Mouse (Mus musculus) MEL (cell line): ENCODE results near the gene Trdmt1. TPM values are rescaled to one million over a fixed set of nuclear protein-coding genes. Genes with fewer than 3 reads are reported as not detected.

Source experiments
- DNase-seq: peaks from one replicate; pipeline ENCODE4 v3.0.0; 2011; ENCODE audit warnings: low read depth, low spot score
- H3K27ac ChIP-seq: 2 replicates; pipeline ENCODE4 v1.5.1; 2012; ENCODE audit warnings: low read depth, mild to moderate bottlenecking, control low read depth, low read length, moderate library complexity; ENCODE audit not compliant: control insufficient read depth
- H3K27me3 ChIP-seq, 2 experiments: fragments of 150-350 bp in 1 of 2; sonication (generic) in 1 of 2; 2 replicates each; pipeline ENCODE4 v1.6.1; 2012; ENCODE audit warnings: low read length in 2 of 2, mild to moderate bottlenecking in 2 of 2, improper control_type of control experiment in 1 of 2, moderate library complexity in 1 of 2; ENCODE audit not compliant: insufficient read depth in 2 of 2, control insufficient read depth in 1 of 2
- H3K36me3 ChIP-seq, 2 experiments: 2 replicates each; pipeline ENCODE4 v1.6.1; 2012 to 2014; ENCODE audit warnings: low read length in 2 of 2, improper control_type of control experiment in 1 of 2, inconsistent platforms in 1 of 2, mild to moderate bottlenecking in 1 of 2; ENCODE audit not compliant: insufficient read depth in 2 of 2, control insufficient read depth in 1 of 2
- H3K4me1 ChIP-seq, 2 experiments: fragments of 150-350 bp in 1 of 2; sonication (generic) in 1 of 2; 2 replicates each; pipeline ENCODE4 v1.6.1; 2012; ENCODE audit warnings: low read length in 2 of 2, improper control_type of control experiment in 1 of 2, mild to moderate bottlenecking in 1 of 2; ENCODE audit not compliant: insufficient read depth in 2 of 2, control insufficient read depth in 1 of 2
- H3K4me3 ChIP-seq, 2 experiments: fragments of 150-350 bp in 1 of 2; sonication (generic) in 1 of 2; 2 replicates each; pipeline ENCODE4 v1.5.1; 2012; ENCODE audit warnings: low read depth in 2 of 2, low read length in 2 of 2, mild to moderate bottlenecking in 2 of 2, moderate library complexity in 2 of 2, control low read depth in 1 of 2, improper control_type of control experiment in 1 of 2; ENCODE audit not compliant: control insufficient read depth in 1 of 2, insufficient read depth in 1 of 2
- H3K79me2 ChIP-seq: 2 replicates; pipeline ENCODE4 v1.6.1; 2012; ENCODE audit warnings: mild to moderate bottlenecking, low read length, moderate library complexity; ENCODE audit not compliant: control insufficient read depth, poor library complexity, insufficient read depth
- H3K9ac ChIP-seq: 2 replicates; pipeline ENCODE4 v1.6.1; 2012; ENCODE audit warnings: low read depth, mild to moderate bottlenecking, control low read depth, low read length, moderate library complexity; ENCODE audit not compliant: control insufficient read depth, poor library complexity, severe bottlenecking
- H3K9me3 ChIP-seq: fragments of 150-350 bp; sonication (generic); replicated peaks from 2 replicates; pipeline ENCODE4 v1.6.1; 2012; ENCODE audit warnings: mild to moderate bottlenecking, low read length, improper control_type of control experiment, moderate library complexity; ENCODE audit not compliant: insufficient read depth
- CHD2 ChIP-seq: IDR thresholded peaks from 2 replicates; pipeline ENCODE4 v1.6.1; 2011; ENCODE audit warnings: low read length, improper control_type of control experiment
- CTCF ChIP-seq, 3 experiments: IDR thresholded peaks in 2 of 3; conservative IDR thresholded peaks in 1 of 3; 2 replicates each; pipeline ENCODE4 v1.5.1; 2011 to 2012; ENCODE audit warnings: low read length in 3 of 3, low read depth in 2 of 3, mild to moderate bottlenecking in 2 of 3, improper control_type of control experiment in 1 of 3, inconsistent platforms in 1 of 3, mixed read lengths in 1 of 3, moderate library complexity in 1 of 3; ENCODE audit not compliant: control insufficient read depth in 1 of 3, insufficient read depth in 1 of 3, poor library complexity in 1 of 3, severe bottlenecking in 1 of 3
- ELF1 ChIP-seq: IDR thresholded peaks from 2 replicates; pipeline ENCODE4 v1.6.1; 2014; ENCODE audit warnings: low read depth, mild to moderate bottlenecking, inconsistent platforms, low read length, improper control_type of control experiment, moderate library complexity
- EP300 ChIP-seq, 2 experiments: IDR thresholded peaks; 2 replicates each; pipeline ENCODE4 v1.6.1; 2011; ENCODE audit warnings: improper control_type of control experiment in 2 of 2, low read length in 2 of 2, low read depth in 1 of 2, mild to moderate bottlenecking in 1 of 2
- MAX ChIP-seq: IDR thresholded peaks from 2 replicates; pipeline ENCODE4 v1.6.1; 2011; ENCODE audit warnings: low read length, improper control_type of control experiment
- MAZ ChIP-seq: IDR thresholded peaks from 2 replicates; pipeline ENCODE4 v1.6.1; 2012; ENCODE audit warnings: low read depth, mild to moderate bottlenecking, inconsistent platforms, low read length, improper control_type of control experiment
- MEF2A ChIP-seq: IDR thresholded peaks from 2 replicates; pipeline ENCODE4 v1.6.1; 2014; ENCODE audit warnings: low read depth, mild to moderate bottlenecking, inconsistent platforms, low read length, improper control_type of control experiment; ENCODE audit not compliant: poor library complexity, insufficient replicate concordance, severe bottlenecking; ENCODE audit errors: extremely low read depth
- MXI1 ChIP-seq: IDR thresholded peaks from 2 replicates; pipeline ENCODE4 v1.6.1; 2011; ENCODE audit warnings: mild to moderate bottlenecking, low read depth, low read length, improper control_type of control experiment
- MYB ChIP-seq: IDR thresholded peaks from 2 replicates; pipeline ENCODE4 v1.6.1; 2011; ENCODE audit warnings: mild to moderate bottlenecking, low read depth, low read length, improper control_type of control experiment
- MYC ChIP-seq: IDR thresholded peaks from 2 replicates; pipeline ENCODE4 v1.6.1; 2011; ENCODE audit warnings: low read depth, mild to moderate bottlenecking, low read length, improper control_type of control experiment, moderate library complexity
- POLR2A ChIP-seq, 2 experiments: IDR thresholded peaks; 2 replicates each; pipeline ENCODE4 v1.6.1; 2011 to 2012; ENCODE audit warnings: low read length in 2 of 2, mild to moderate bottlenecking in 2 of 2, control low read depth in 1 of 2, improper control_type of control experiment in 1 of 2, low read depth in 1 of 2, moderate library complexity in 1 of 2; ENCODE audit not compliant: control insufficient read depth in 1 of 2, insufficient read depth in 1 of 2, poor library complexity in 1 of 2
- RCOR1 ChIP-seq: IDR thresholded peaks from 2 replicates; pipeline ENCODE4 v1.6.1; 2012; ENCODE audit warnings: low read depth, mild to moderate bottlenecking, inconsistent platforms, low read length, improper control_type of control experiment
- SIN3A ChIP-seq: IDR thresholded peaks from 2 replicates; pipeline ENCODE4 v1.6.1; 2012; ENCODE audit warnings: low read length, improper control_type of control experiment, inconsistent platforms
- TAL1 ChIP-seq: IDR thresholded peaks from 2 replicates; pipeline ENCODE4 v1.6.1; 2012; ENCODE audit warnings: mild to moderate bottlenecking, inconsistent platforms, low read length, moderate library complexity, mixed read lengths
- TCF12 ChIP-seq: IDR thresholded peaks from 2 replicates; pipeline ENCODE4 v1.6.1; 2014; ENCODE audit warnings: low read depth, mild to moderate bottlenecking, inconsistent platforms, low read length, improper control_type of control experiment, moderate library complexity
- UBTF ChIP-seq: IDR thresholded peaks from 2 replicates; pipeline ENCODE4 v1.6.1; 2012; ENCODE audit warnings: low read depth, mild to moderate bottlenecking, inconsistent platforms, low read length, improper control_type of control experiment, moderate library complexity, borderline replicate concordance; ENCODE audit not compliant: insufficient read depth
- USF1 ChIP-seq: IDR thresholded peaks from 2 replicates; pipeline ENCODE4 v1.6.1; 2014; ENCODE audit warnings: low read depth, mild to moderate bottlenecking, inconsistent platforms, low read length, improper control_type of control experiment, moderate library complexity
- USF2 ChIP-seq, 2 experiments: IDR thresholded peaks; 2 replicates each; pipeline ENCODE4 v1.6.1; 2011 to 2012; ENCODE audit warnings: improper control_type of control experiment in 2 of 2, low read length in 2 of 2, borderline replicate concordance in 1 of 2, inconsistent platforms in 1 of 2, low read depth in 1 of 2, mild to moderate bottlenecking in 1 of 2; ENCODE audit not compliant: insufficient read depth in 1 of 2
- ZC3H11A ChIP-seq: IDR thresholded peaks from 2 replicates; pipeline ENCODE4 v1.6.1; 2012; ENCODE audit warnings: low read depth, mild to moderate bottlenecking, inconsistent platforms, low read length, improper control_type of control experiment
- ZMIZ1 ChIP-seq: IDR thresholded peaks from 2 replicates; pipeline ENCODE4 v1.6.1; 2012; ENCODE audit warnings: low read depth, mild to moderate bottlenecking, inconsistent platforms, low read length, improper control_type of control experiment, moderate library complexity
- polyA plus RNA-seq, 2 experiments: library from polyadenylated mRNA; stranded (reverse) in 1 of 2; unstranded in 1 of 2; fragments of >175 nt in 1 of 2; fragments of >200 nt in 1 of 2; gene quantifications; 2 replicates each; pipeline versions ENCODE4 v1.2.1 to v1.2.4; 2012; ENCODE audit warnings: low replicate concordance in 2 of 2, low read depth in 1 of 2; ENCODE audit not compliant: insufficient read length in 2 of 2, insufficient read depth in 1 of 2, missing spikeins in 1 of 2
- total RNA-seq: library from RNA; depleted of rRNA; stranded (reverse); fragments of 300-350 nt; gene quantifications from 2 replicates; pipeline ENCODE4 v1.2.3, GENCODE M21; 2012

The Trdmt1 gene
- total and polyA plus RNA-seq, 3 experiments = 8.6 to 9.2 TPM; not detected in 1

DNA sequence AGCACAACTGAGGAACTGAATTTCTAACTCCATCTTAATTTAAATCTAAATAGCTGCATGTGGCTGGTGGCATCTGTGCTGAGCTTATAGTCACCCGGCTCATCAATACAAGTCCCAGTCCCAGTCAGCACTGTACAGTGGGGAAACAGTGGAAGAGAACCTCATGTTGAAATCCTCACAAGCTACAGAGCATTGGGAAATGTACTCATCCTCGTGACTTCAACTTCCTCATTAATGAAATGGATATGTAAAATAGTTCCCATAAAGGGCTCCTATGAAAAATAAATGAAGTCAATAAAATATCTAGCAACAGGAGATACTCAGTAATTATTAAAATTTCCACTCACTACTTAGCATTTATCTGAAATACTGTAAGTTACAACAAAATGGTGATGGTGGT, 6.2 kb downstream of the Trdmt1 start:
- H3K27ac ChIP-seq = peak overlapping the region; percentile 93
- H3K9me3 ChIP-seq = no peaks in the 10 kb centered on the region
- H3K9ac ChIP-seq = peak overlapping the region; percentile 41
- H3K27me3 ChIP-seq = no peaks in the 10 kb centered on the region
- peaks cover 6% of the 10 kb centered on the region for H3K79me2 ChIP-seq
- DNase-seq = peak; percentile 72
- H3K4me1 ChIP-seq = peaks cover 24 to 32% of the 10 kb centered on the region in 2 experiments
- TF ChIP-seq MEF2A = no peak
- TF ChIP-seq EP300 (IDR thresholded peaks at IDR 0.05; ENCODE audit: low read depth in 1 of 2, low read length in 2 of 2) = peak; percentile 3 to 53; a peak in 1 of 4 replicates
- TF ChIP-seq TCF12 = no peak
- peak; percentile 46; the same call in 1 of the 2 replicates for TF ChIP-seq MXI1
- 0 out of 2 replicates have a peak, but pooled peaks have one; percentile 25 for TF ChIP-seq ZMIZ1
- no peak for TF ChIP-seq MYB
- peak; percentile 67 for TF ChIP-seq MAX
- TF ChIP-seq MYC = peak; percentile 51; the same call in 1 of the 2 replicates
- TF ChIP-seq USF1 = peak; percentile 52; the same call in 1 of the 2 replicates
- TF ChIP-seq UBTF = no peak
- TF ChIP-seq ELF1 = 0 out of 2 replicates have a peak, but pooled peaks have one; percentile 32
- TF ChIP-seq, all 39 proteins: peak for 7
- Histone ChIP-seq H3K36me3 (peaks cover 0 to 38% of the 10 kb centered on the region in 2 experiments; a peak in 2 of 4 replicates), H3K4me3 (peak overlapping the region; percentile 5 to 47; a peak in 3 of 4 replicates)

DNA sequence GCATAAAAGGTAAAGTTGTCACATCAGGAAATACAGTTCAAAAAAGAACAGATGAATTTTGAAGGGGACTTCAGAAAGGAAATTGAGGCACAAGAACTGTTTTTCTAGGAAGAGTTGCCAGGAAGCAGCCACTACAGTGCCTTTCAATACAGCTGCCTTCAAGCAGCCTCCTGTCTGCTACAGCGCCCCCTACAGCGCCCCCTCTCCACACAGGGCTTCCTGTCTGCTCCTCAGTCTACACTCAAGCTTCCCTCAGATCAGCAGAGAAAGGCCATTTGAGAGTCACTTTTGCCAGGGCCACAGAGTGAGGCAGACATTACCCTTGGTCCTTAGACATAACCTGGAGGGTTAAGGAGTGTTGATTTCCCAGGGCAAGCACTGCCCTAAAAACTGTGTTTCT, 6.7 kb downstream of the Trdmt1 start:
- peak overlapping the region; percentile 41 for H3K9ac ChIP-seq
- peak overlapping the region; percentile 93 for H3K27ac ChIP-seq
- peaks cover 24 to 32% of the 10 kb centered on the region in 2 experiments for H3K4me1 ChIP-seq
- peaks cover 6% of the 10 kb centered on the region for H3K79me2 ChIP-seq
- DNase-seq = peak; percentile 73
- H3K4me3 ChIP-seq = peak overlapping the region in 1 of 2 experiments; percentile 5; a peak in 1 of 4 replicates
- H3K27me3 ChIP-seq = no peaks in the 10 kb centered on the region
- TF ChIP-seq POLR2A (IDR thresholded peaks at IDR 0.05; ENCODE audit: control insufficient read depth in 1 of 2, insufficient read depth in 1 of 2, low read depth in 1 of 2, low read length in 2 of 2, poor library complexity in 1 of 2) (no peak), ZMIZ1 (no peak), SIN3A (no peak), TAL1 (no peak), CHD2 (no peak), USF2 (IDR thresholded peaks at IDR 0.05; ENCODE audit: borderline replicate concordance in 1 of 2, insufficient read depth in 1 of 2, low read depth in 1 of 2, low read length in 2 of 2) (no peak), CTCF (IDR thresholded peaks at IDR 0.05 in 2 of 3, conservative IDR thresholded peaks at IDR 0.05 in 1 of 3; ENCODE audit: control insufficient read depth in 1 of 3, insufficient read depth in 1 of 3, low read depth in 2 of 3, low read length in 3 of 3, poor library complexity in 1 of 3, severe bottlenecking in 1 of 3) (peak; percentile 59 to 80 (median 68)), ZC3H11A (no peak), UBTF (no peak), MAX (no peak), RCOR1 (no peak), ELF1 (peak; percentile 40; the same call in 1 of the 2 replicates), MAZ (peak; percentile 11; the same call in 1 of the 2 replicates)
- TF ChIP-seq, all 39 proteins: peak for 3
- Histone ChIP-seq H3K9me3 (no peaks in the 10 kb centered on the region), H3K36me3 (peaks cover 0 to 38% of the 10 kb centered on the region in 2 experiments; a peak in 2 of 4 replicates)
